Mouse (Mus musculus) lung, postnatal 0 days (tissue): ENCODE measurements at regions not wholly inside any gene's neighbourhood (a gene's known extent, or its start where the extent isn't known, plus 50 kb on each side); places are given as distances from the start of the nearest gene placed in this dataset.

Experiments used
- ATAC-seq: fragments of 200-750 bp; cut with Nextera tagmentation; 2 replicates; pipeline ENCODE4 v1.8.0; 2017; ENCODE audit warnings: moderate library complexity
- DNase-seq: peaks from one replicate; pipeline ENCODE4 v3.0.0-alpha.2; 2016; ENCODE audit warnings: low spot score
- H3K27ac ChIP-seq: fragments of 300-500 bp; sonication (generic); 2 replicates; pipeline ENCODE4 v1.5.1; 2014; ENCODE audit warnings: antibody characterized with exemption, mild to moderate bottlenecking, low read length, mixed read lengths
- H3K27me3 ChIP-seq: fragments of 300-500 bp; sonication (generic); replicated peaks from 2 replicates; pipeline ENCODE4 v1.6.1; 2014; ENCODE audit warnings: low read length, mixed read lengths; ENCODE audit not compliant: insufficient read depth
- H3K36me3 ChIP-seq: fragments of 300-500 bp; sonication (generic); 2 replicates; pipeline ENCODE4 v1.6.1; 2014; ENCODE audit warnings: low read length, mixed read lengths; ENCODE audit not compliant: insufficient read depth
- H3K4me1 ChIP-seq: fragments of 300-500 bp; sonication (generic); 2 replicates; pipeline ENCODE4 v1.6.1; 2014; ENCODE audit warnings: antibody characterized with exemption, low read depth, low read length, mixed read lengths; ENCODE audit not compliant: insufficient read depth
- H3K4me2 ChIP-seq: fragments of 300-500 bp; sonication (generic); replicated peaks from 2 replicates; pipeline ENCODE4 v1.6.1; 2014; ENCODE audit warnings: low read depth, mild to moderate bottlenecking, low read length, moderate library complexity, mixed read lengths
- H3K4me3 ChIP-seq: fragments of 300-500 bp; sonication (generic); 2 replicates; pipeline ENCODE4 v1.5.1; 2014; ENCODE audit warnings: low read depth, low read length
- H3K9ac ChIP-seq: fragments of 300-500 bp; sonication (generic); replicated peaks from 2 replicates; pipeline ENCODE4 v1.6.1; 2014; ENCODE audit warnings: low read depth, mild to moderate bottlenecking
- H3K9me3 ChIP-seq: fragments of 300-500 bp; sonication (generic); 2 replicates; pipeline ENCODE4 v1.6.1; 2016; ENCODE audit warnings: low read length, mixed read lengths
- CTCF ChIP-seq: IDR thresholded peaks from 2 replicates; pipeline ENCODE4 v1.5.1; 2016; ENCODE audit warnings: antibody characterized with exemption, mild to moderate bottlenecking
- EP300 ChIP-seq: IDR thresholded peaks from 2 replicates; pipeline ENCODE4 v1.6.1; 2016; ENCODE audit warnings: antibody characterized with exemption, mild to moderate bottlenecking, control low read depth
- WGBS: fragments of 180-500 bp; shearing (Covaris S2); extraction: QIAGEN DNeasy Blood & Tissue Kit; methylation state at CpG from one replicate; pipeline ENCODE4 v1.1.7; 2014; 5-methylcytosine and 5-hydroxymethylcytosine counted together

DNA sequence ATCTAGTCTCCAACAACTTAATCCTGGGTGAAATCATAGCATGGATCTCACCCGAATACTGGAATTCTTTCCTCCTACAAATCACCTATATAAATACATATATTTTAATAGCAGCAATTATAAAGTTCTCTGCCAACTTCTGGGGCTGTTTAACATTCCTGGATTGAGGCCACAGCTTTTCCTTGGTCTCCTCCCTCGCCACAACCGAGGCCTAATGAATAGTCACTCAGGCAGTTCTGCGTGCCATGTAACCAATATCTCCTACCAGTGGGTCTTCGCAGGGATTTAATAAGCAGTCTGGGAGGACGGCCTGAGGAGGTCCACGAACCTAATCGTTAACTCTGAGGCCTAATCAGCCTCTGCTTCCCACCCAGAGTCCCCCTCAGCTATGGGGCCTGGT lies 56.9 kb upstream of the Trabd2b start:
- no peak overlapping the region for H3K27ac ChIP-seq
- no peak overlapping the region for H3K4me2 ChIP-seq
- no peaks in the 10 kb centered on the region for H3K36me3 ChIP-seq
- H3K27me3 ChIP-seq: no peaks in the 10 kb centered on the region
- 68% methylated on average over 8 of the region's 8 CpGs for WGBS
- H3K9me3 ChIP-seq: no peaks in the 10 kb centered on the region
- no peak overlapping the region for H3K9ac ChIP-seq
- no peak for TF ChIP-seq EP300
- no peak for TF ChIP-seq CTCF
- DNase-seq (no peak), ATAC-seq (no peak)
- no peaks in the 10 kb centered on the region for H3K4me1 ChIP-seq
- no peak overlapping the region for H3K4me3 ChIP-seq

DNA sequence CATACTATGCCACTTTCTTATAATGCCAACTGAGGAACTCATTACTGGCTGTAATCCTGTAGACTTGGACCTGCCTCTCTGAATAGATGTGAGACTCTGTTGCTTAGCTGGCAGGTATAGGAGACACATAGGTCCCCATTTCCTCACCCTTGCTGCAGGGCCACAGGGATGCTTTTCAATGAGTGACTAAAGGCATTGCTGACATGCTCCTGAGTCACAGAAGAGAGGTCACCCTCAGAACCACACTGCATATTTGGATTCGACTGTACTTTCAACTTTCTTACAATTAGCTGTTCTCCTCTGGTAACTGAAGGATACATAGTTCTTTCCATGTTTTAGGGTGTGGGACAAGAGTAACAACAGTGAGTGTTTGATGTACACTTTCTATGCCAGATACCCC lies 55.2 kb upstream of the Trabd2b start:
- H3K9ac ChIP-seq: no peak overlapping the region
- H3K4me3 ChIP-seq: no peak overlapping the region
- DNase-seq (no peak), ATAC-seq (no peak)
- H3K27ac ChIP-seq: no peak overlapping the region
- 60% methylated on average over 1 of the region's 1 CpGs for whole genome bisulfite sequencing
- TF ChIP-seq CTCF (no peak), EP300 (no peak)
- H3K36me3 ChIP-seq: no peaks in the 10 kb centered on the region
- H3K4me2 ChIP-seq: no peak overlapping the region
- H3K9me3 ChIP-seq: no peaks in the 10 kb centered on the region
- H3K27me3 ChIP-seq: no peaks in the 10 kb centered on the region
- H3K4me1 ChIP-seq: no peaks in the 10 kb centered on the region

- no peak overlapping the region for H3K4me3 ChIP-seq
- H3K9ac ChIP-seq: no peak overlapping the region
- H3K27me3 ChIP-seq: no peaks in the 10 kb centered on the region
- 59% methylated on average over 2 of the region's 2 CpGs for WGBS
- no peaks in the 10 kb centered on the region for H3K36me3 ChIP-seq
- no peak overlapping the region for H3K27ac ChIP-seq
- no peaks in the 10 kb centered on the region for H3K4me1 ChIP-seq
- TF ChIP-seq EP300: no peak; the same call in 1 of the 2 replicates
- TF ChIP-seq CTCF: no peak
- H3K4me2 ChIP-seq: no peak overlapping the region
- no peaks in the 10 kb centered on the region for H3K9me3 ChIP-seq
- no peak for ATAC-seq
- DNase-seq: no peak
Observed at GRCm38 (mm10) chr4:114353058-114353457, 53.5 kb upstream of the Trabd2b start.
